Mouse (Mus musculus): ENCODE results near the gene Troap. TPM values are rescaled to one million over a fixed set of nuclear protein-coding genes. Genes with fewer than 3 reads are reported as not detected.
A peak's percentile ranks its signal among the peaks of the same experiment; 100 is the strongest.

Gene Troap
- polyA plus RNA-seq, 1 experiment from 2014 or later = 23.3 TPM

DNA sequence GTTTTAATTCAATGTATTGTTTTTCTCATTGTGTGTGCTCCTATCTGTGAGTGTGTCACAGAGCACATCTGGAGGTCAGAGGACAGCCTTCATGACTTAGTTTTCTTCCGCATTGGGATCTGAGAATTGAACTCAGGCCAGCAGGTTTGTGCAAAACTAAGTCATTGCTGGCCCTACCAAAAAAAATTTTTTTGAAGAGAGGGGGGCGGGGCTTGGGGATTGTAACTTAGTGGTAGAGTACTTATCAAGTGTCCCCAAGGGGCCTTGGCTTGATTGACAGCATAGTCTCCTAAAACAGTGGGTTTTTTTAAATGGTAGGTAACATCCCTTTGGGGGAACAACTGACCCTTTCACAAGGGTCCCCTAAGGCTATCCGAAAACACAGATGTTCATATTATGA lies 36.8 kb downstream of the Troap start:
- WGBS = 89% methylated on average over 3 of the region's 3 CpGs
- no peaks in the 10 kb centered on the region for H3K4me1 ChIP-seq (ENCODE audit: control insufficient read depth, insufficient read depth, low read length)
- H3K27me3 ChIP-seq (ENCODE audit: control insufficient read depth, insufficient read depth, low read length) = 0 out of 2 replicates have a peak, but pooled peaks cover 2% of the 10 kb centered on the region
- no peak overlapping the region for H3K9ac ChIP-seq (ENCODE audit: low read length)
- H3K36me3 ChIP-seq (ENCODE audit: control insufficient read depth, insufficient read depth, low read length) = no peaks in the 10 kb centered on the region
- no peak overlapping the region for H3K4me3 ChIP-seq (ENCODE audit: low read depth, low read length)
- no peak overlapping the region for H3K27ac ChIP-seq (ENCODE audit: low read depth, low read length)
- H3K9me3 ChIP-seq (ENCODE audit: control insufficient read depth, low read length) = no peaks in the 10 kb centered on the region
- no peak for DNase-seq (ENCODE audit: low spot score)
- no peak overlapping the region for H3K4me2 ChIP-seq (ENCODE audit: low read depth)
- ATAC-seq (ENCODE audit: insufficient read depth, low FRiP score, low TSS enrichment) = no peak

DNA sequence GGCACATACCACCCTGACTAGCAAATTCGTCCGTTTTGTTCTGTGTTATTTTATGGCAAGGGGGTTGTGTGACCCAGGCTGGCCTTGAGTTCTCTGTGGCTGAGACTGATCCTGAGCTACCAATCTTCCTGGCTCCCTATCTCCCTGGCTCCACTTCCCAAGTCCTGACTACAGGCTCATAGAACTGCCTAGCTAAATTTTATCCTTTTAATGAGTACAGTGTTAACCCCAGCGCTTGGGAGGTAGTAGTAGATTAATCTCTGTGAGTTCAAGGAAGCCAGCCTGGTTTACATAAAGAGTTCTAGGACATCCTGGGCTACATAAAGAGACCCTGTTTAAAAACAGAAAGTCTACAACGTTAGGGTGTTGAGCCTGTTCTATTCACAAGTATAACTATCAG lies 37.4 kb downstream of the Troap start:
- 0 out of 2 replicates have a peak, but pooled peaks cover 2% of the 10 kb centered on the region for H3K27me3 ChIP-seq (ENCODE audit: control insufficient read depth, insufficient read depth, low read length)

DNA sequence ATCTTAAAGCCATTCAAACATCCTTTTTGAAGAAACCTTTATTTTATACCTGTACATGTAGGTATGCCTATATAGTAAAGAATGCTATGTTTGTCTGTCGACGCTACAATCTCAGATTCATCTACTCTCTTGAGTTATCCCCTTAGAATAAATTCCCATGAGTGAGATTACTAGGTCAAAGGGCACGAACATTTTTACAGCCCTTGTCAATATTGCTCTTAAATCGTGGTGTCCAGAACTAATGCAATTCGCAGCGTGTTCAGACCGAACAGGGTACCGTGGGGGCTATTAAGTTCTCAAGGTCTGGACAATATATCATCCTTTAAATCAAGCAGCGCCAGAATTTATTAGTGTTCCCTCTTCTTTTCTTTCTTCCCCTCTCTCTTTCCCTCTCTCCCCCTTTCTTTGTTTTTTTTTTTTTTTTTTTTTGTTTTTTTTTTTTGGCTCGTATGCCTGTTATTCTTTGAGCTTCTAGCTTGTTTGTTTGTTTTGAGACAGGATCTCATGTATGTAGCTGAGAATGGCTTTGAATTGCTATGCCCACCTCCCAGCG lies 38.5 kb downstream of the Troap start:
- Histone ChIP-seq H3K4me1 (ENCODE audit: control insufficient read depth, insufficient read depth, low read length) (no peaks in the 10 kb centered on the region), H3K4me3 (ENCODE audit: low read depth, low read length) (no peak overlapping the region), H3K4me2 (ENCODE audit: low read depth) (no peak overlapping the region), H3K9me3 (ENCODE audit: control insufficient read depth, low read length) (no peaks in the 10 kb centered on the region), H3K36me3 (ENCODE audit: control insufficient read depth, insufficient read depth, low read length) (no peaks in the 10 kb centered on the region), H3K9ac (ENCODE audit: low read length) (no peak overlapping the region), H3K27me3 (ENCODE audit: control insufficient read depth, insufficient read depth, low read length) (0 out of 2 replicates have a peak, but pooled peaks cover 2% of the 10 kb centered on the region), H3K27ac (ENCODE audit: low read depth, low read length) (no peak overlapping the region)
- ATAC-seq (ENCODE audit: insufficient read depth, low FRiP score, low TSS enrichment) (no peak), DNase-seq (ENCODE audit: low spot score) (no peak)
- whole genome bisulfite sequencing = 36% methylated on average over 11 of the region's 11 CpGs

More for the DNA sequence above, 37.4 kb downstream of the Troap start:
- no peak overlapping the region for H3K9ac ChIP-seq (ENCODE audit: low read length)
- 59% methylated on average over 4 of the region's 4 CpGs for WGBS
- no peak overlapping the region for H3K4me3 ChIP-seq (ENCODE audit: low read depth, low read length)
- DNase-seq (ENCODE audit: low spot score) = no peak
- no peaks in the 10 kb centered on the region for H3K36me3 ChIP-seq (ENCODE audit: control insufficient read depth, insufficient read depth, low read length)
- no peaks in the 10 kb centered on the region for H3K9me3 ChIP-seq (ENCODE audit: control insufficient read depth, low read length)
- no peak for ATAC-seq (ENCODE audit: insufficient read depth, low FRiP score, low TSS enrichment)
- no peak overlapping the region for H3K4me2 ChIP-seq (ENCODE audit: low read depth)
- no peak overlapping the region for H3K27ac ChIP-seq (ENCODE audit: low read depth, low read length)
- no peaks in the 10 kb centered on the region for H3K4me1 ChIP-seq (ENCODE audit: control insufficient read depth, insufficient read depth, low read length)

DNA sequence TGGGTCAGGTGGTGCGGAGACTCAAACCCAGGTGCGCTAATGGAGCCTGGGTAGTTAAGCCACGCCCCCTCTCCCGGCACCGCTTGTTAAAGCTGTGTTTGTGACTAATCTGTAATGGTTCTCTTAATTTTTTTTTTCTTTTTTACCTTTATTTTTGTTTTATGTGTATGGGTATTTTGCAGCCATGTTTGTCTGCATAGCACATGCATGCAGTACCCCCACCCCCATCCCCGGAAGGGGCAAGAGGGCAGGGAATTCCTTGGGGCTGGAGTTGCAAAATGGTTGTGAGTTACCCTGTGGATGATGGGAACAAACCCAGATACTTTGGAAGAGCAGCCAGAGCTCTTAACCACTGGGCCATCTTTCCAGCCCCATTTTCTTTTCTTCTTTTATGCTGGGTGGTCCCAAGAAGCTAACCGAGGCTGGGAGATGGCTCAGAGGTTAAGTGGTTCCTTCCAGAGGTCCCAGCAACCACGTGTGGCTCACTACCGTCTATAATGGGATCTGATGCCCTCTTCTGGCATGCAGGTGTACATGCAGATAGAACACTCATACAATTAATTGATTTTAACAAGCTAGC lies 39.1 kb downstream of the Troap start:
- Histone ChIP-seq H3K4me3 (ENCODE audit: low read depth, low read length) (no peak overlapping the region), H3K27ac (ENCODE audit: low read depth, low read length) (no peak overlapping the region), H3K4me1 (ENCODE audit: control insufficient read depth, insufficient read depth, low read length) (no peaks in the 10 kb centered on the region), H3K36me3 (ENCODE audit: control insufficient read depth, insufficient read depth, low read length) (no peaks in the 10 kb centered on the region), H3K4me2 (ENCODE audit: low read depth) (no peak overlapping the region), H3K9ac (ENCODE audit: low read length) (no peak overlapping the region), H3K9me3 (ENCODE audit: control insufficient read depth, low read length) (no peaks in the 10 kb centered on the region), H3K27me3 (ENCODE audit: control insufficient read depth, insufficient read depth, low read length) (0 out of 2 replicates have a peak, but pooled peaks cover 2% of the 10 kb centered on the region)
- DNase-seq (ENCODE audit: low spot score) = peak; percentile 32
- 8% methylated on average over 9 of the region's 9 CpGs for WGBS
- no peak for ATAC-seq (ENCODE audit: insufficient read depth, low FRiP score, low TSS enrichment)

DNA sequence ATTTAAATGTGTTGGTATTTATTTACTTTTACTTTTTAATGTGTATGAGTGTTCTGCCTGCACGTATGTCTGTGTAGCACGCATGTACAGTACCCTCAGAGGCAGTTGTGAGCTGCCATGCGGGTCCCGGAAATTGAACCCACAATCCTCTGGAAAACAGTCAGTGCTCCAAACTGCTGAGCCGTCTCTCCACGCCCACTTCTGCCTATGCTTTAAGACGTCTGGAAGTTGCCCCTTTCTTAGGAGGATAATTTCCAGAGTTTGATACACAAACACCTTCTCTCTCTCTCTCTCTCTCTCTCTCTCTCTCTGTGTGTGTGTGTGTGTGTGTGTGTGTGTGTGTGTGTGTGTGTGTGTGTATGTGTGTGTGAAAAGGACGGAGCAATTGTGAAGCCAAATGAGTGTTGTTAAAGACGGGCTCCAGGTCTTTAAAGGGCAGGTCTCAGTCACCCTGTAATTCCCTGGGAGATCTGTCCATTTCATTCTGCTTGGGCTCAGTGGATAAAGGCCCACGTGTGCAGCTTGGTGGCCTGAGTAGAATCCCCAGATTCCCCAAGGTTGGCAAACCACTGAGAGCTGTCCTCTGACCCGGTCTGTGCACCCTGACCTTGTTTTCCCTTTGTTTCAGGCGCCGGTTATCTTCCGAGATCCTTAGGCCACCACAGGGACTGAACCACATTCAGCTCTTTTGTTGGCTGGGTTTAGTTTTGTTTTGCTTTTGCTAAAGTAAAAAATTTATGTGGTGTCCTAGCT lies 40.1 kb downstream of the Troap start:
- H3K4me2 ChIP-seq (ENCODE audit: low read depth) = no peak overlapping the region
- 0 out of 2 replicates have a peak, but pooled peaks cover 2% of the 10 kb centered on the region for H3K27me3 ChIP-seq (ENCODE audit: control insufficient read depth, insufficient read depth, low read length)
- no peak overlapping the region for H3K9ac ChIP-seq (ENCODE audit: low read length)
- DNase-seq (ENCODE audit: low spot score) (no peak), ATAC-seq (ENCODE audit: insufficient read depth, low FRiP score, low TSS enrichment) (no peak)
- no peaks in the 10 kb centered on the region for H3K9me3 ChIP-seq (ENCODE audit: control insufficient read depth, low read length)
- no peak overlapping the region for H3K27ac ChIP-seq (ENCODE audit: low read depth, low read length)
- H3K36me3 ChIP-seq (ENCODE audit: control insufficient read depth, insufficient read depth, low read length) = no peaks in the 10 kb centered on the region
- H3K4me1 ChIP-seq (ENCODE audit: control insufficient read depth, insufficient read depth, low read length) = no peaks in the 10 kb centered on the region
- no peak overlapping the region for H3K4me3 ChIP-seq (ENCODE audit: low read depth, low read length)
- 53% methylated on average over 14 of the region's 14 CpGs for WGBS

DNA sequence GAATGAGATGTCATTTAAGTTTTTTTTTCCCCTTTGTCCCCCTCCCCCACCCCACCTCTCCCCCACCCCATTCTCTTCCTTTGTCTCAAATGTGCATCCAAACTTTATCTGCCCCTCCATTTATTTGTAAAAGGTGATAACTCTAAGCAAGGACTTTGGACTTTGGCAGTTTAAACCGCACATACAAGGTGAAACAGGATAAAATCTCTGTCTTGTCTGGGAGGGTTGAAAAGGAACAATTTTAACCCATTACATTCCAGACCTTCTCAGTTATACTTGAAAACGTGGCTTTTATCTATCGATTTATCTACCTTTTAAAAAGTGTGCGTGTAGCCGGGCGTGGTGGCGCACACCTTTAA lies 40.7 kb downstream of the Troap start:
- DNase-seq (ENCODE audit: low spot score) = no peak
- WGBS = 87% methylated on average over 7 of the region's 7 CpGs
- Histone ChIP-seq H3K27ac (ENCODE audit: low read depth, low read length) (no peak overlapping the region), H3K4me3 (ENCODE audit: low read depth, low read length) (no peak overlapping the region), H3K4me1 (ENCODE audit: control insufficient read depth, insufficient read depth, low read length) (no peaks in the 10 kb centered on the region), H3K9me3 (ENCODE audit: control insufficient read depth, low read length) (no peaks in the 10 kb centered on the region), H3K4me2 (ENCODE audit: low read depth) (no peak overlapping the region), H3K27me3 (ENCODE audit: control insufficient read depth, insufficient read depth, low read length) (no peaks in the 10 kb centered on the region), H3K9ac (ENCODE audit: low read length) (no peak overlapping the region), H3K36me3 (ENCODE audit: control insufficient read depth, insufficient read depth, low read length) (no peaks in the 10 kb centered on the region)
- ATAC-seq (ENCODE audit: insufficient read depth, low FRiP score, low TSS enrichment) = no peak

DNA sequence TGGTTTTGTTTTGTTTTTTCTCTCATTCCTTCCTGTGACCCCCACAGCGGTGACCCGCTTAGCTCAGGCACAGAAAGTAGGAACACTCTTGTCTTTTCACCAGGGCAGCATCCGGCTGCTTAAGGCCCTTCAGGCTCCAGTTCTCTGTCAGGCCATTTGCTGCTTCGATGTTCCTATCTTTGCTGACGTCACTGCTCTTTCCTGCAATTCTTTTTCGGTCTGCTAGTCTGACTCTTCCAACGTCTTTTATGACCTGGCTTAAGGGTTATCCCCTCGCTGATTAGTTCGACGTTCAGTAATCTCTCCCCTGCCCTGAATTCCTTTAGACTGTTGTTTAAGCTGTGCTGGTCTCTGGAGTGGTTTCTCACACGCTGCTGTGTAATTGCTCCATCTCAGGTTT lies 42.2 kb downstream of the Troap start:
- WGBS = 53% methylated on average over 11 of the region's 11 CpGs
- no peak overlapping the region for H3K4me3 ChIP-seq (ENCODE audit: low read depth, low read length)
- H3K27ac ChIP-seq (ENCODE audit: low read depth, low read length) = no peak overlapping the region
- no peak overlapping the region for H3K4me2 ChIP-seq (ENCODE audit: low read depth)
- ATAC-seq (ENCODE audit: insufficient read depth, low FRiP score, low TSS enrichment) (no peak), DNase-seq (ENCODE audit: low spot score) (no peak)
- H3K9me3 ChIP-seq (ENCODE audit: control insufficient read depth, low read length) = no peaks in the 10 kb centered on the region
- no peaks in the 10 kb centered on the region for H3K4me1 ChIP-seq (ENCODE audit: control insufficient read depth, insufficient read depth, low read length)
- H3K36me3 ChIP-seq (ENCODE audit: control insufficient read depth, insufficient read depth, low read length) = no peaks in the 10 kb centered on the region
- no peak overlapping the region for H3K9ac ChIP-seq (ENCODE audit: low read length)
- no peaks in the 10 kb centered on the region for H3K27me3 ChIP-seq (ENCODE audit: control insufficient read depth, insufficient read depth, low read length)

DNA sequence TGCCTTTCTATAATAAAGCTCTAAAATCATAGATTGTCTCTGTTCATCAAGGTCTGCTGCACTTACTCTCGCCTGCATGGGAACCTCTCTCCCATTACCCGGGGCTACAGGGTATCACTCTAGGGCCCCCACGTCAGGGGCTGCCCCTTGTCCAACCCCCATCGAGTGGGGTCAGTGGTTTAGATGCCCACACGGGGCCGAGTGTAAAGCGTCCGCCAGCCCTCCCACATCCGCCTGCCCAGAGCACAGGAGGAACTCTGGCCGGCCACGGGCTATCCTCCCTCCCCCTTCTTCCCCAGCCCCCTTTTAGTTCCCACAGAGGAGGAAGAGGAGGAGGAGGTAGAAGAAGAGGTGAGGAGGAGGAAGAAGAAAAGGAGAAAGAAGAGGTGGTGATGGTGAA lies 46.4 kb downstream of the Troap start:
- no peaks in the 10 kb centered on the region for H3K9me3 ChIP-seq (ENCODE audit: control insufficient read depth, low read length)
- H3K27me3 ChIP-seq (ENCODE audit: control insufficient read depth, insufficient read depth, low read length) = no peaks in the 10 kb centered on the region
- ATAC-seq (ENCODE audit: insufficient read depth, low FRiP score, low TSS enrichment) (no peak), DNase-seq (ENCODE audit: low spot score) (no peak)
- H3K4me3 ChIP-seq (ENCODE audit: low read depth, low read length) = no peak overlapping the region
- no peak overlapping the region for H3K4me2 ChIP-seq (ENCODE audit: low read depth)
- 15% methylated on average over 11 of the region's 11 CpGs for WGBS
- H3K27ac ChIP-seq (ENCODE audit: low read depth, low read length) = no peak overlapping the region
- H3K9ac ChIP-seq (ENCODE audit: low read length) = no peak overlapping the region
- no peaks in the 10 kb centered on the region for H3K4me1 ChIP-seq (ENCODE audit: control insufficient read depth, insufficient read depth, low read length)
- H3K36me3 ChIP-seq (ENCODE audit: control insufficient read depth, insufficient read depth, low read length) = no peaks in the 10 kb centered on the region

DNA sequence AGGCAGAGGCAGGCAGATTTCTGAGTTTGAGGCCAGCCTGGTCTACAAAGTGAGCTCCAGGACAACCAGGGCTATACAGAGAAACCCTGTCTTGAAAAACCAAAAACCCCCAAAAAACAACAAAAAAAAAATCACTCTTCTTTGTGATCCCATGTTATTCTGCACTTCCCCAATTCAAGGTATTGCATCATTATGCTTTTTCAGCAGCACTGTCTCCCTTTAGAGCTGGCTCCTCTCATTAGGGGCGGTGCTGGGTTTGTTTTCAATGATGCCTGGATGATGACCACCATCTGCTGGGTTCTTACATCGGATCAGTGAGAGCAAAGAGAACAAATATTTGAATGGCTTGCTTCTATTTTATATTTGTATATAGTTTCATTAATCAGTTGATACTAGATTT lies 48.3 kb downstream of the Troap start:
- no peak for DNase-seq (ENCODE audit: low spot score)
- Histone ChIP-seq H3K36me3 (ENCODE audit: control insufficient read depth, insufficient read depth, low read length) (no peaks in the 10 kb centered on the region), H3K9me3 (ENCODE audit: control insufficient read depth, low read length) (no peaks in the 10 kb centered on the region), H3K4me2 (ENCODE audit: low read depth) (no peak overlapping the region), H3K4me1 (ENCODE audit: control insufficient read depth, insufficient read depth, low read length) (peaks cover 2% of the 10 kb centered on the region; the same call in 1 of the 2 replicates), H3K27ac (ENCODE audit: low read depth, low read length) (no peak overlapping the region), H3K4me3 (ENCODE audit: low read depth, low read length) (no peak overlapping the region), H3K9ac (ENCODE audit: low read length) (no peak overlapping the region), H3K27me3 (ENCODE audit: control insufficient read depth, insufficient read depth, low read length) (no peaks in the 10 kb centered on the region)
- 74% methylated on average over 2 of the region's 2 CpGs for WGBS
- no peak for ATAC-seq (ENCODE audit: insufficient read depth, low FRiP score, low TSS enrichment)
